Mouse (Mus musculus) heart, adult 8-10 months (tissue): ENCODE results near the gene Mdga1. TPM values are rescaled to one million over a fixed set of nuclear protein-coding genes. Genes with fewer than 3 reads are reported as not detected.

Experiments
- DNase-seq: peaks from one replicate; pipeline ENCODE4 v3.0.0; 2022; ENCODE audit warnings: low spot score
- total RNA-seq, 4 experiments: library from RNA; stranded (reverse); gene quantifications; 2 replicates each; pipeline ENCODE4 v1.2.4; 2022

Gene Mdga1
- total RNA-seq, 4 experiments from 2014 or later = 15.6 to 17.3 (median 16.4) TPM

GRCm38 (mm10) chr17:29844949-29845348 lies 124.9 kb downstream of the Mdga1 start:
- no peak for DNase-seq

DNA sequence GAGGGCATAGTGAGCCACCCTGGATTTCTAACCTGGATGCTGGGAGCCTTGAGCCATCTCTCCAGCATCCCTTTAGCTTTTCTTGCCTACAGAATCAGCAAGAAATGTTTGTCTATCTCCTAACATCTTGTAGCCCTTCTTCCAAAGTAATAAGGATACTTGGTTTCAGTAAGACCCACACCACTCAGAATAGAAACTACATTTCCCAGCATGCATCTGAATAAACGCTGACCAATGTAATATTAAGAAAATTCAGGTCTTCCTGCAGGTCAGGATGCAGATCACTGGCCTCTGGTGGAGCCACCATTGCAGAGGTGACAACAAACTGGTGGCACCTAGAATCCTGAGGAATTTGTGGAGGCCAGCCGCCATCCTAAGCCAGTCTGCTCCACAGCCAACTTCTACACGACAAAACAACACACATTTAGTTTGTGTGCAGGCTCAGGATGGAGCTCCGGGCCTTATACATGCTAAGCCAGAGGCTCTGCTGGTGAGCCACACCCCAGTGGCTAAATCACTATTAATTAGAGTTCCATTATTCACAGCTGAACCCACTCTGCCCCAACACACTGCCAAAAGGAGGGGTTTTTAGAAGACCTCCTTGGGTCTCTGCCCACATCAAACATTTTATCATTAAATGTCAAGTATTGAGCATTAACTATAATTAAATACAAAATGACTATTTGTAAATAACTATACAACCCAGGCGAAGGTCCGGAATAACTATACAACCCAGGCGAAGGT lies 126.3 kb downstream of the Mdga1 start:
- DNase-seq = no peak

- peak; percentile 33 for DNase-seq
These were observed 127.9 kb downstream of the Mdga1 start for GRCm38 (mm10) chr17:29841781-29842690.

DNA sequence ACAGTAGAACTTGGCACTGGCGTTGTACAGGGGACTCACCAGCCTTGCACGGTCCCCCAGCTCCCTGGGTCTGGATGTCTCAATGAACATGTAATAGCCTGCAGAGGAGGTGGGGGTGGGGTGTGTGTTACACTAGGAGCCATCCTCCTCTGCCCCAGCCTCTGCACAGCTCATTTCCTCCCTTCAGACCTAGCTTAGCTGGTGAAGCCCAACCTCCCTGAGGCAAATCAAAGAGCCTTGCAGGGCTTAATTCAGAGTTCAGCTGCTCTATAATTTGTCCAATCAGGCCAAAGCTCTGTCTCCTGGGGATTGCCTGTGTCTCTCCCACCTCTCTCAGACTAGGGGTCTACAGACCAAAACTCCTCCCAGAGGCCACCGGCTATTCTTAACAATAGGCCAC lies 131.9 kb downstream of the Mdga1 start:
- DNase-seq = no peak

DNA sequence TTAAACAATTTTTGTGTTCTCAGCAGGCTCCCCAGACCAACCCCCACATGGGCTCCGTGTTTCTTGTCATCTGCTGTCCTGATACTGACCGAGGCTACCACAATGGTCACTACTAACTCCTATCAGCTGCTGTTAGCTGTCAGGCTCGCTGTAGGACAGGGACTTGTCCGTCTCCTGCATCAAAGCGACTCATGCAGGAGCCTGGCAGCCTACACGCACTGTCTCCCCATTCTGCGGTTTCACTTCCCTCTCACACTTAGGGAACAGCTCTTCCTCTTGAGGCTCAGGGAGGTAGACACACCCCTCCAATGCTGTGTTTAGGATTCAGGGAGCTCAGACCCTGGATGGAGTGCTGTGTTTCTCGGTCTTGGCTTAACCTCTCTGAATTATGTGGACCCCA lies 132.4 kb downstream of the Mdga1 start:
- DNase-seq = no peak

- no peak for DNase-seq
These were observed 135.1 kb downstream of the Mdga1 start for GRCm38 (mm10) chr17:29834768-29835167.

GRCm38 (mm10) chr17:29834333-29834732 lies 135.6 kb downstream of the Mdga1 start:
- no peak for DNase-seq

DNA sequence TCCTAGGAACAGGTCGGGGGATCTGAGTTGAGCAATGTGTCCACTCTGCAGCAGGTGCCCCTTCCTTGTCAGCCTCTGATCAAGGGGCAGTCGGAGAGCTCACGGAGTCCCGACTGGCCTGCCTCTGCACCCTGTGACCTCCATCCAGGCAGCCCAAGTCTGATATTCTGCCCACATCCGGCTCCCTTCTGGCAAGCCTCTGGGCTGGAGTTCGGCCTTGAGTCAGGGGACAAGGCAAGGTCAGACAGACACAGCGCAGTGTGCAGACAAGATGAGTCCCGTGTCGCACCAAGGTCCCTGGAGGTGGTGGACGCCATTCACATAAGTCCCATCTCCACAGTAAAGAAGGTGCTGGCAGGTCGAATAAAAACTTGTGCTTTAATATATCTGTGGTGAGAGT lies 138.2 kb downstream of the Mdga1 start:
- peak; percentile 24 for DNase-seq

- no peak for DNase-seq
These were observed 140.8 kb downstream of the Mdga1 start for GRCm38 (mm10) chr17:29829136-29829535.

DNA sequence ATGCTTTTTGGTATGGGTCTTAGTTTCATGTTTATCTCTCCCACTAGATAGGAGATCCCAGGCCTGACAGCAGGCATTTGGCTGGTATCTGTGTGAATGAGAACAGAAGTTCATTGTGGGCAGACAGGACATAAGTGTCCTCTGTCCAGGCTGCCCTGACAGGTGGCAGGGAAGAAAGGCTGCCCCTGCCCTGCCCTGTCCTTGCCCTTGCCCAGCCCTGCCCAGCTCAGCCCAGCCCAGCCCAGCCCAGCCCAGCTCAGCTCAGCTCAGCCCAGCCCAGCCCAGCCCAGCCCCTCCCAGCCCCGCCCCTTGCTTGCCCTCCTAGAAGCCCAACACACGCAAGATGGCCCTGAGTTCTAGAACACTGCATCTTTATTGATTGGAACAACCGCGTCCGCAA lies 142.3 kb downstream of the Mdga1 start:
- DNase-seq = no peak

- peak; percentile 45 for DNase-seq
These were observed 145.3 kb downstream of the Mdga1 start for GRCm38 (mm10) chr17:29824512-29825120.

DNA sequence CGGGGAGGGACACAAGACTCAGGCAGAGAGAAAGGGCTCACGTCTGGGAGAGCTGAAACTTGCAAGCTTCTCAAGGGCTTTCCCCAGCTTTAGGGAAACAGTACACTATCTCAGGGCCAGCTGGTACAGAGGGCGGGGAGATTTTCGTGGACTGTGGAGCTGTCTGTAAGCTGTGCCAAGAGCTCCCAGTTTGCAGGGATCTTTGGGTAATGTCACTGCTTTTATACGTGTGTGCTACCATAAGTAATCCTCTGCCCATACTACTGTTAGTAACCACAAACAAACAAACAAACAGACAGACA lies 145.7 kb downstream of the Mdga1 start:
- DNase-seq = no peak

DNA sequence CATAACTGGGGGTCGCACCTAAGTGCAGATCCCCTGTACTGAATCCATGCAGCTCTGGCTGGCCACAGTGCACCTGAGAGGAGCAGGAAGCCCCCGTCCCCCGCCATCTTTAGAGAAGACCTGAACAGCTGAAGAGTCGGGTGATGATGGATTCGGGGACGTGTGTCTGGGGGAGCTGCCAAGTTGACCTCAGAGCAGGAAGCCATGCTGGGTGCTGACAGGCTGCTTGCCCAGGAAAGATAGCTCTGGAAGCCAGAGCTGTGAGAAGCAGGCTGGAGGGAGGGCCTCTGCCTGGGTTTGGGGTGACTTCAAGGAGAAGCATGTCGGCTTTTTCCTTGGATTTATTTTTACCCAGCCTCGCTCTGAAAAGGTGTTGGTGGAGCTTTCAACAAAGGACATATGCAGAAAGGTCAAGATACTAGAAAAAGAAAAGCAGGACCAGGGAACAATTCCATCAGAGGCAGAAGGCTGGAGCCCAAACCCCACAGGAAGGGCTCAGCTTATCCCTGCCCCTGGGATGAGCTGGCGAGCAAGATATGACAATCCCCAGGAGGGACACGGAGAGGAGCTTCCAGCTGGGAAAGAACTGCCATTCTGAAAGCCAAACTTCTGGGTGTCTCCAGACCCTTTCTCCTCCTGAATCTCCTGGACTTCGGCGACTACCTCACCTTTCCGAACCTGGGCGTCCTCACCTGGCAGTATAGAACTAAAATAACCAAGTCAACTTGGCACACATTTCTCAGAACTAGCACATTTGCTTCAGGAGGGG lies 146.3 kb downstream of the Mdga1 start:
- peak; percentile 42 for DNase-seq

DNA sequence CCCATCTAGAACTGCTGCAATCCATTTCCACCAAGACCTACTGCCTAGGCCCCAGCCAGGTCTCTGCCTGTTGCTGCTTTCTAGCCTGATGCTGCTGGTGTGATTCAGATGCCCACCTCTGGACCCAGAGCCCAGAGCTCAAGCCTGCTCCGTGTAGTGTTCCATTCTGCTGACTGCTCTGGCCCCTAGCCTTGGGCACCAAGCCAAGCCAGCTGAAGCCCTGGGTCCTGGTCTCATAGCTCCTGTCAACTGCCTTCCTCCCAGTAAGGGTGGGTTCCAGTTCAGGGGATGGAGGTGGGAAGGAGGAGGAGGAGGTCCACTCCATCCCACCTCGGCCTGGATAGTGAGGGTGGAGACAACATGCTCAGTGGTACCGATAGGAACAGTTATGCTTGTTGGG lies 150.3 kb downstream of the Mdga1 start:
- no peak for DNase-seq

- DNase-seq = no peak
These were observed 150.9 kb downstream of the Mdga1 start for GRCm38 (mm10) chr17:29818989-29819388.

DNA sequence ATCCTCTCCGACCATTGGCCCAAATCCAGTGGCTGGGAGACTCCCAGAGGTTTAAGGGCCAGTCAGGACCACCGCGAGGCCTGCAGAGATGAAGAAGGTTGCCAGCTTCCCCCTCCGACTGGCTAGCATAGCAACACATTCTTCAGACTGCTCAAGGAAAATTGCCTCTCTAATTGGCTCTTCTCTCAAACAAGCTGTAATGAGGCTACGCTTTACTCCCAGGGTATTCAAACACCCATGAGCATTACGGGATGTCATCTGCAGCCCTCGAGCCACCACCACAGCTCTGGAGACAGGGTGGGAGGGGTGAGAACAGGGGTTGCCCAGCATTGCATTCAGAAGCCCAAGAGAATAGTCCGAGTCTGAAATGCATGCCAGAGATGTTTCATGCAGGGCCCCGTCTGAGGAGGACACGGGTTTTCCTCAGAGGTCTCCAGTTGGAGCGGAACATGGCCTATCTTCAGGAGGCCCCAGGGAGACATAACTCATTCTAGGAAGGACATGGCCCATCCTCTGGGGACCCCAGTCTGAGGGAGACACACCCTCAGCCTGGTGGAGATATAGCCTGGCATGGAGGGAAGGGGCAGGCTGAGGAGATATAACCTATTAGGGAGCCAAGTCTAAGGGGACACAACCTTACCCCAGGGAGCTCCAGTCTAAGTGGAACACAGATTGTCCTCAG lies 151.5 kb downstream of the Mdga1 start:
- no peak for DNase-seq

- no peak for DNase-seq
These were observed 155.1 kb downstream of the Mdga1 start for GRCm38 (mm10) chr17:29814758-29815157.

- no peak for DNase-seq
These were observed 156.6 kb downstream of the Mdga1 start for GRCm38 (mm10) chr17:29813328-29813727.

GRCm38 (mm10) chr17:29803545-29803944 lies 166.3 kb downstream of the Mdga1 start:
- DNase-seq = no peak

GRCm38 (mm10) chr17:29801358-29801757 lies 168.5 kb downstream of the Mdga1 start:
- peak; percentile 52 for DNase-seq

DNA sequence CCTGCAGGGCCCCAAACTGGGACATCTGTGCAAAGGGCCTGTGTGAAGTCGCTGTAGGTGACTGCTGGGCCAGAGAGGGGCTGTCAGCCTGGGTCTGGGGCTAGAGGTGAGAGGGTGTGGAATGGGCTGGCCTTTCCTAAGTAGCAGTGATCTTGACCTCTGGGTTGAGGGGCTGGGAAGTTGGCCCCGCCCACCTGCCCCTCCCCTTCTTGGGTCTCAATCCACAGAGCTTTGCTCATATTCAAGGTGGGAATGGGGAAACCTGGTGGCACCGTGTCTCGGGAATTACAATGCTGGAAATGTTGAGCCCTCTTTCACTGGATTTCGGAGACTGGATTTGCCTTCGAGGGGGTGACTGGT lies 169.8 kb downstream of the Mdga1 start:
- DNase-seq = no peak
